7 mouse cellular contexts compared by ENCODE assay signal in genomic region chr8:13292364-13292763, GRCm38 (mm10). TPM values are rescaled to one million over a fixed set of nuclear protein-coding genes. Genes with fewer than 3 reads are reported as not detected.
A peak's percentile ranks its signal among the peaks of the same experiment; 100 is the strongest.
DNase-seq lines count a peak whose midpoint lies in the region; TF ChIP-seq lines count a peak whose summit lies in the region.

No protein-coding gene starts in this region.

- no peak overlapping the region for H3K9ac ChIP-seq in MEL (ENCODE audit: control insufficient read depth, low read depth, low read length, poor library complexity, severe bottlenecking)

- intact Hi-C loops in gastrocnemius, postnatal 36 days (cut with DNase I): loop anchor here (5.0 to 10.0 kb wide), 2 partner anchors 315 to 398 kb away; no protein-coding TSS in a partner anchor

- no peak overlapping the region for H3K27ac ChIP-seq in MEL (ENCODE audit: control insufficient read depth, low read depth, low read length)
- no peak overlapping the region for H3K27ac ChIP-seq in spleen, adult 2 months (ENCODE audit: insufficient read depth, low read length)

- H3K36me3 ChIP-seq in MEL (ENCODE audit: control insufficient read depth in 1 of 2, insufficient read depth in 2 of 2, low read length in 2 of 2): peaks cover 4 to 5% of the 10 kb centered on the region in 2 experiments
- peaks cover 64% of the 10 kb centered on the region for H3K36me3 ChIP-seq in megakaryocyte, embryonic 14.5 days (replicated peaks; ENCODE audit: low read length)
- H3K36me3 ChIP-seq in spleen, adult 2 months (ENCODE audit: control insufficient read depth, insufficient read depth, low read length): peaks cover 18% of the 10 kb centered on the region

- H3K9me3 ChIP-seq in MEL (replicated peaks; ENCODE audit: insufficient read depth, low read length): no peaks in the 10 kb centered on the region
- no peaks in the 10 kb centered on the region for H3K9me3 ChIP-seq in megakaryocyte, embryonic 14.5 days

- peak; percentile 84 to 92 (median 87) for TF ChIP-seq CTCF in MEL (IDR thresholded peaks at IDR 0.05 in 2 of 3, conservative IDR thresholded peaks at IDR 0.05 in 1 of 3; ENCODE audit: control insufficient read depth in 1 of 3, insufficient read depth in 1 of 3, low read depth in 2 of 3, low read length in 3 of 3, poor library complexity in 1 of 3, severe bottlenecking in 1 of 3)
- peak; percentile 63; the same call in 1 of the 2 replicates for TF ChIP-seq CTCF in spleen, adult 2 months (IDR thresholded peaks at IDR 0.05; ENCODE audit: extremely low read depth, insufficient read depth, insufficient read length, insufficient replicate concordance)

- peak; percentile 41 for TF ChIP-seq RAD21 in MEL (IDR thresholded peaks at IDR 0.05; ENCODE audit: low read depth, low read length)

- 29% methylated on average over 9 of the region's 9 CpGs for WGBS in spleen, adult 2 months

- TF ChIP-seq POLR2A in MEL (IDR thresholded peaks at IDR 0.05; ENCODE audit: control insufficient read depth in 1 of 2, insufficient read depth in 1 of 2, low read depth in 1 of 2, low read length in 2 of 2, poor library complexity in 1 of 2): no peak
- no peak for TF ChIP-seq POLR2A in spleen, adult 2 months (IDR thresholded peaks at IDR 0.05; ENCODE audit: low read depth, low read length)

- no peaks in the 10 kb centered on the region for H3K27me3 ChIP-seq in MEL (ENCODE audit: control insufficient read depth in 1 of 2, insufficient read depth in 2 of 2, low read length in 2 of 2)
- H3K27me3 ChIP-seq in megakaryocyte, embryonic 14.5 days (replicated peaks): no peaks in the 10 kb centered on the region
- H3K27me3 ChIP-seq in spleen, adult 2 months (ENCODE audit: control insufficient read depth, insufficient read depth, low read length): no peaks in the 10 kb centered on the region

- no peak for TF ChIP-seq EP300 in MEL (IDR thresholded peaks at IDR 0.05; ENCODE audit: low read depth in 1 of 2, low read length in 2 of 2)

- peaks cover 2 to 6% of the 10 kb centered on the region in 2 experiments; a peak in 2 of 4 replicates for H3K4me1 ChIP-seq in MEL (ENCODE audit: control insufficient read depth in 1 of 2, insufficient read depth in 2 of 2, low read length in 2 of 2)
- H3K4me1 ChIP-seq in megakaryocyte, embryonic 14.5 days: peaks cover 64% of the 10 kb centered on the region
- H3K4me1 ChIP-seq in spleen, adult 2 months (ENCODE audit: control insufficient read depth, insufficient read depth, insufficient read length): no peaks in the 10 kb centered on the region

- peak; percentile 76 for DNase-seq in CD4-positive helper T cell, adult 2 months (ENCODE audit: low read depth, low spot score)
- peak; percentile 86 for DNase-seq in MEL (ENCODE audit: low read depth, low spot score)
- peak; percentile 74 for DNase-seq in cerebellum, adult 8-10 months
- peak; percentile 65 to 66 for DNase-seq in gastrocnemius, postnatal 36 days
- peak; percentile 63 for DNase-seq in layer of hippocampus, adult 9-11 months
- peak; percentile 45 to 75 for DNase-seq in spleen, adult 2 months (ENCODE audit: low read depth in 1 of 2, low spot score in 2 of 2)

- peaks cover 7% of the 10 kb centered on the region; the same call in 1 of the 2 replicates for H3K79me2 ChIP-seq in MEL (ENCODE audit: control insufficient read depth, insufficient read depth, low read length, poor library complexity)

- H3K4me3 ChIP-seq in MEL (ENCODE audit: control insufficient read depth in 1 of 2, insufficient read depth in 1 of 2, low read depth in 2 of 2, low read length in 2 of 2): no peak overlapping the region
- H3K4me3 ChIP-seq in megakaryocyte, embryonic 14.5 days (replicated peaks): peak overlapping the region; percentile 73
- no peak overlapping the region for H3K4me3 ChIP-seq in spleen, adult 2 months (ENCODE audit: extremely low read depth, insufficient read depth, insufficient read length)

TF ChIP-seq in MEL, 35 proteins besides CTCF, POLR2A, EP300 and RAD21:
- TF ChIP-seq ZC3H11A (IDR thresholded peaks at IDR 0.05; ENCODE audit: low read depth, low read length) (peak; percentile 17; the same call in 1 of the 2 replicates), ZMIZ1 (IDR thresholded peaks at IDR 0.05; ENCODE audit: low read depth, low read length) (no peak), SMC3 (IDR thresholded peaks at IDR 0.05; ENCODE audit: low read depth, low read length) (peak; percentile 66)

RNA-seq across cellular contexts. Expression of gene Tmco3, which starts 4.4 kb away (rescaled TPM):
- 9.3 and 11.8 TPM in 2 replicates for total RNA-seq in MEL (2012; rRNA removed)
- 10 to 100 TPM in 1 of 2 experiments, not detected in 1; 20.3 TPM for polyA plus RNA-seq in MEL (2012; ENCODE audit: insufficient read depth in 1 of 2, insufficient read length in 2 of 2, low read depth in 1 of 2, low replicate concordance in 2 of 2, missing spikeins in 1 of 2)
- 10 to 100 TPM; 12.0 to 12.7 TPM for total RNA-seq in gastrocnemius, postnatal 36 days (2021)
- 16.7 and 19.0 TPM in 2 replicates for polyA plus RNA-seq in megakaryocyte, embryonic 14.5 days (2012; ENCODE audit: insufficient read depth, low replicate concordance)
- polyA plus RNA-seq in spleen, adult 2 months (2012; rRNA removed): 10.5 and 12.0 TPM in 2 replicates

RNA-seq across cellular contexts. Expression of gene Dcun1d2, which starts 4.4 kb away (rescaled TPM):
- total RNA-seq in MEL (2012; rRNA removed): 15.3 and 19.9 TPM in 2 replicates
- polyA plus RNA-seq in MEL (2012; ENCODE audit: insufficient read depth in 1 of 2, insufficient read length in 2 of 2, low read depth in 1 of 2, low replicate concordance in 2 of 2, missing spikeins in 1 of 2): 10 to 100 TPM in 1 of 2 experiments, not detected in 1; 19.1 TPM
- 10 to 100 TPM; 72.0 to 72.2 TPM for total RNA-seq in gastrocnemius, postnatal 36 days (2021)
- polyA plus RNA-seq in megakaryocyte, embryonic 14.5 days (2012; ENCODE audit: insufficient read depth, low replicate concordance): 0.61 and 3.9 TPM in 2 replicates
- polyA plus RNA-seq in spleen, adult 2 months (2012; rRNA removed): 13.2 and 13.3 TPM in 2 replicates

RNA-seq across cellular contexts. Expression of gene Adprhl1, which starts 38.4 kb away (rescaled TPM):
- total RNA-seq in MEL (2012; rRNA removed): not detected in 2 replicates
- polyA plus RNA-seq in MEL (2012; ENCODE audit: insufficient read depth in 1 of 2, insufficient read length in 2 of 2, low read depth in 1 of 2, low replicate concordance in 2 of 2, missing spikeins in 1 of 2): not detected
- 10 to 100 TPM; 47.4 to 71.2 TPM for total RNA-seq in gastrocnemius, postnatal 36 days (2021)
- 0.11 TPM in 1 of 2 replicates, not detected in the other for polyA plus RNA-seq in megakaryocyte, embryonic 14.5 days (2012; ENCODE audit: insufficient read depth, low replicate concordance)
- polyA plus RNA-seq in spleen, adult 2 months (2012; rRNA removed): 0.18 TPM in 1 of 2 replicates, not detected in the other

RNA-seq across cellular contexts. Expression of gene Tfdp1, which starts 46.2 kb away (rescaled TPM):
- total RNA-seq in MEL (2012; rRNA removed): 214 and 256 TPM in 2 replicates
- polyA plus RNA-seq in MEL (2012; ENCODE audit: insufficient read depth in 1 of 2, insufficient read length in 2 of 2, low read depth in 1 of 2, low replicate concordance in 2 of 2, missing spikeins in 1 of 2): 100 to 1,000 TPM; 143 to 331 TPM
- 10 to 100 TPM; 47.3 to 55.3 TPM for total RNA-seq in gastrocnemius, postnatal 36 days (2021)
- polyA plus RNA-seq in megakaryocyte, embryonic 14.5 days (2012; ENCODE audit: insufficient read depth, low replicate concordance): 2.3 and 11.5 TPM in 2 replicates
- polyA plus RNA-seq in spleen, adult 2 months (2012; rRNA removed): 22.8 and 24.1 TPM in 2 replicates
